Mouse (Mus musculus): ENCODE results near the gene Hormad2. TPM values are rescaled to one million over a fixed set of nuclear protein-coding genes. Genes with fewer than 3 reads are reported as not detected.

Gene Hormad2
- polyA plus RNA-seq, 1 experiment from 2014 or later, result 0.31 TPM

DNA sequence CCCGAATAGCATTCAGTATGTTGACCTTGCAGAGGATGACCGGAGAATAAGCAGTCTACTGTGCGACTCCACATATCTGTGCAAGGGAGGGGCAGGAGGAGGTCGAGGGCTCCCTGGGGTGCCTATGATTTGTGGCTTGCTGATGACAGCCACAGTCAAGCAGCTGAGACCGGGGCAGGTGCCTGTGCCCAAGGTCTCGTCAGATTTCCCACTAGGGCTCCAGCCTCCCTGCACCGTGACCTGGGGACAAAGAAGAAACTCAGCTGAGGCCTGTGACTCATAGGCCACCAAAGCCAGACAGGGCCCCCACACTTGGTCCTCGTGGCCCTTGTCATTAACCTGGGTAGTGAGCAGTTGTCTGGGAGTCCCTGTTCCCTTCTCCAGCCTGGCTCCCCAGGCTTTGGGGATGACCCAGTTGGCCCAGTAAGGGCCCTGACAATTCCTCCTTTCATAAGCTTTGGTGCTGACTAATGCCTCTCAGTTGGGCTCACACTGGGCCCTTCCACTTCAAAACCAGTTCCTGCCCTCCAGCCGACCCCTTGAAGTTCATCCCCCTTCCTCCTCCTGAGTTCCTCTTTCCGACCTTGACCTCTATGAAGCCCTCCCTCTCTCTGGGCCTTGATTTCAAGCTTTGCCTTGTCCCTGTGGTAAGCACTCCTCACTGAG is 144.2 kb downstream of the Hormad2 start:
- Histone ChIP-seq H3K27me3 (0 out of 2 replicates have a peak, but pooled peaks cover 2% of the 10 kb centered on the region), H3K36me3 (no peaks in the 10 kb centered on the region), H3K27ac (no peak overlapping the region), H3K9me3 (no peaks in the 10 kb centered on the region), H3K4me1 (peaks cover 38% of the 10 kb centered on the region), H3K4me2 (no peak overlapping the region), H3K4me3 (no peak overlapping the region), H3K9ac (no peak overlapping the region)
- no peak for ATAC-seq (ENCODE audit: insufficient number of reproducible peaks, low FRiP score, low TSS enrichment, low read depth)
- WGBS, result 67% methylated on average over 10 of the region's 10 CpGs

Other genes with a start within 250 kb of the Hormad2 start
- 15.2 and 20.6 TPM in 2 replicates for gene Castor1, start 222.9 kb downstream of the Hormad2 start, polyA plus RNA-seq (2015; fragmentation: Nextera tagmentation; extraction: Ambion mirVana)
- gene Osm, start 204.7 kb downstream of the Hormad2 start, polyA plus RNA-seq (2015; fragmentation: Nextera tagmentation; extraction: Ambion mirVana), result 0.12 and 0.23 TPM in 2 replicates
- gene Lif, start 183.5 kb downstream of the Hormad2 start, polyA plus RNA-seq (2015; fragmentation: Nextera tagmentation; extraction: Ambion mirVana), result 0.49 and 0.53 TPM in 2 replicates
- 23.9 and 26.6 TPM in 2 replicates for gene Mtmr3, start 153.8 kb upstream of the Hormad2 start, polyA plus RNA-seq (2015; fragmentation: Nextera tagmentation; extraction: Ambion mirVana)
- not detected in 2 replicates for gene Gm11032, start 179.0 kb upstream of the Hormad2 start, polyA plus RNA-seq (2015; fragmentation: Nextera tagmentation; extraction: Ambion mirVana)
- gene Ascc2, start 196.6 kb upstream of the Hormad2 start, polyA plus RNA-seq (2015; fragmentation: Nextera tagmentation; extraction: Ambion mirVana), result 32.2 and 32.8 TPM in 2 replicates

Data from limb, embryonic 15.5 days (tissue).